Mouse (Mus musculus): ENCODE results near the gene Aicda. TPM values are rescaled to one million over a fixed set of nuclear protein-coding genes. Genes with fewer than 3 reads are reported as not detected.

Aicda gene
- not detected for polyA plus RNA-seq (2014; fragmentation: Illumina TruSeq; extraction: RNeasy Lipid Tissue Mini Kit (QIAGEN cat#74804); ENCODE audit: low read depth, low replicate concordance)

DNA sequence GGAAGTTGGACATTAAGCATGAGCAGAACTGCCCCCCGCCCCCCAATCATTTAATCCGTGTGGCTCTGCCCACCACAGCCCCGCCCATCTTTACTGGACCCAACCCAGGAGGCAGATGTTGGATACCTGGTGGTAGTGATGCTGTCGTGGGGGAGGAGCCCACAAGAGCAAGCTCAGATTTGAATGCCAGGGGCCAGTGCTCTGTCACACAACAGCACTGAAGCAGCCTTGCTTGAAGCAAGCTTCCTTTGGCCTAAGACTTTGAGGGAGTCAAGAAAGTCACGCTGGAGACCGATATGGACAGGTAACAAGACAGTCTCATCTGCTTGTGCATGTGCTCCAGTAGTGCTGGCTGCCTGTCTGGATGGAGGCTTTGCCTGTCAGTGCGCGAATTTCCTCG is at the start of gene Aicda:
Gene Aicda (plus strand): TSS at position 196 of the 400 bp plus-strand sequence.

GRCm38 (mm10) chr6:122505545-122505944 is 48.1 kb upstream of the Aicda start, which contains the start of gene Mfap5:
TSS of gene Mfap5 (plus strand) at chr6:122505845.

DNA sequence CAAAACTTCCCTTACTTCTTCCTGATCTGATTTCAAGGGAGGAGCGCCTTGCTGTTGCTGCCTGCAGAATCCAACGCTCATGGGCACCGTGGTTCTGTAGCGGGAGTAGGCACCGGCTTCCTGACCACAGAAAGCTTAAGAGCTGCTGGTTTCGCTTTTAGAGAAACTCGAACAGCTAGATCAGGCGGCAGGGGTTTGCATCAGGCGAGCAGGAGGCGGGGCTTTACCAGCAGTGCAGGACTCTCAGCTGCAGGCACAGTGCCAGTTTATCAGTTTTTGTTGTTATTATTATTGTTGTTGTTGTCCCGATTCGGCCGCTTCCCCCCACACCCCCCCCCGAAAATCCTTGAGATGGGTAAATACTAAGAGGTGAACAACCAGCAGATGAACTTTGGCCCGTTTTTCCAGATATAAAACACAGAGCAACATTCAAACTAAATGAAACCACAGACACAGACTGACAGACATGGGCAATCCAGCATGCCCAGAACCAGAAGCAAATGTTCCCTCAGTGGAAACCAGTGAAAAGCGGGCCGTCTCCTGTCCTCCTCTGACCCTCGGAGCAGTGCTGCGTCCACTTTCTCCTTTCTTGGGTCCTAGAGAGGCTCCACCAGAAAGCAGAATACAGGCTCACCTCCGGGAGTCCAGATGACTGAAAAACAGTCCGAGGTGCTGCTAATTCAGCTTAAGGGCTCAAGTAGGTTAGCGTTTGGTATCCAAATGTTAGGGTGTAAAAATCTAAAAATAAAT is 48.8 kb downstream of the Aicda start, which contains the start of gene Apobec1:
Gene Apobec1 (minus strand): TSS at position 203 of the 750 bp plus-strand sequence.

GRCm38 (mm10) chr6:122609771-122610170 is 56.2 kb downstream of the Aicda start, which contains the start of gene Gdf3:
TSS of gene Gdf3 (minus strand) at chr6:122610087.

Other genes starting within 250 kb of the Aicda start
- gene M6pr, start 245.1 kb upstream of the Aicda start, polyA plus RNA-seq (2014; fragmentation: Illumina TruSeq; extraction: RNeasy Lipid Tissue Mini Kit (QIAGEN cat#74804); ENCODE audit: low read depth, low replicate concordance): 121 TPM
- 0.53 TPM for gene Phc1, start 213.2 kb upstream of the Aicda start, polyA plus RNA-seq (2014; fragmentation: Illumina TruSeq; extraction: RNeasy Lipid Tissue Mini Kit (QIAGEN cat#74804); ENCODE audit: low read depth, low replicate concordance)
- not detected for gene Rimklb, start 55.0 kb upstream of the Aicda start, polyA plus RNA-seq (2014; fragmentation: Illumina TruSeq; extraction: RNeasy Lipid Tissue Mini Kit (QIAGEN cat#74804); ENCODE audit: low read depth, low replicate concordance)
- 0.87 TPM for gene Mfap5, start 48.0 kb upstream of the Aicda start, polyA plus RNA-seq (2014; fragmentation: Illumina TruSeq; extraction: RNeasy Lipid Tissue Mini Kit (QIAGEN cat#74804); ENCODE audit: low read depth, low replicate concordance)
- gene Apobec1, start 48.6 kb downstream of the Aicda start, polyA plus RNA-seq (2014; fragmentation: Illumina TruSeq; extraction: RNeasy Lipid Tissue Mini Kit (QIAGEN cat#74804); ENCODE audit: low read depth, low replicate concordance): 18.2 TPM
- gene Gdf3, start 56.3 kb downstream of the Aicda start, polyA plus RNA-seq (2014; fragmentation: Illumina TruSeq; extraction: RNeasy Lipid Tissue Mini Kit (QIAGEN cat#74804); ENCODE audit: low read depth, low replicate concordance): not detected
- gene Dppa3, start 72.6 kb downstream of the Aicda start, polyA plus RNA-seq (2014; fragmentation: Illumina TruSeq; extraction: RNeasy Lipid Tissue Mini Kit (QIAGEN cat#74804); ENCODE audit: low read depth, low replicate concordance): not detected
- gene Nanog, start 153.7 kb downstream of the Aicda start, polyA plus RNA-seq (2014; fragmentation: Illumina TruSeq; extraction: RNeasy Lipid Tissue Mini Kit (QIAGEN cat#74804); ENCODE audit: low read depth, low replicate concordance): not detected
- gene Slc2a3, start 247.8 kb downstream of the Aicda start, polyA plus RNA-seq (2014; fragmentation: Illumina TruSeq; extraction: RNeasy Lipid Tissue Mini Kit (QIAGEN cat#74804); ENCODE audit: low read depth, low replicate concordance): not detected

Measured in liver, adult 10 weeks (tissue).